In the genomic region with DNA sequence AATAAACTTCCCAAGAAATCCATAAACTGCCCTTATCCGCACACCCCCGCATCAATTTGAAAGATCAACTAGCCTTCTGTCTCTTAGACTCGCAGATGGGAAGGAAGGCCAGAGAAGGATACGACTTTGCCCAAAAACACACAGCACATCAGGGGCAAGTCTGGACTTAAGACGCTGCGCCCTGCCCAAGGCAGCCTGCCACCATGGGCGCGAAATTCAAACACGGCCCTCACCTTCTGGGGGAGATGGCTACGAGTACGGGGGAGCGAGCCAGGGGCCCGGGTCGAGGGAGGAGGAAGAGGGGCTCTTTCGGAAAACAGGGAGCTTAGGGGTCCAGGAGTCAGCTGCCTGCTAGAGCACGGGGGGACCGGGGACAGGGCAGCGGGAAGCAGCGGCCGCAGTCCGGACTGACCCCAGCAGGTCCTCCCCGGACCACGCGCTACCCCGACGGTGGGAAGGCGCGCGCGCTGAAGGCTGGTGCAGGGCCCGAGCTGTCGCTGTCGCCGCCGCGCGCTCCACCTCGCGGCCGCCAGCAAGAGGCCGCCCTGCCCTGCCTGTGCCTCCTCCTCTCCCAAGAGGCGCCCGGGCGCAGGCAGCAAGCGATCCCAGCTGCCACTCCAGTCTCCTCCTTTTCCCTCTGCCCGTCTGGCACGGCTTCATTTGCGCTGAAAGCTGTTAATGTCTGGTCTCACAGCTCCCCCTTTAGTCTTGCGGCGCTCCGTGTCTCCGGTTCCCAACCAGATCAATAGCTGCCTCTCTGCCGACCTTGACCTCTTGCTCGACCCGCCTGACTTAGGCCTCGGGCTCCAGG, we compare ENCODE assay signal across 8 mouse cellular contexts. TPM values are rescaled to one million over a fixed set of nuclear protein-coding genes. Genes with fewer than 3 reads are reported as not detected.
DNase-seq lines count a peak whose midpoint lies in the region; ATAC-seq lines count a peak whose summit lies in the region.

No protein-coding gene starts in this region.

- no peaks in the 10 kb centered on the region for H3K27me3 ChIP-seq in forebrain, embryonic 14.5 days (replicated peaks; ENCODE audit: control insufficient read depth, insufficient read depth, low read length)
- H3K27me3 ChIP-seq in hindbrain, embryonic 15.5 days: 0 out of 2 replicates have a peak, but pooled peaks cover 8% of the 10 kb centered on the region
- peaks cover 29% of the 10 kb centered on the region for H3K27me3 ChIP-seq in midbrain, embryonic 12.5 days
- H3K27me3 ChIP-seq in stomach, embryonic 16.5 days (ENCODE audit: control insufficient read depth, insufficient read depth, low read length): peaks cover 8% of the 10 kb centered on the region

- peak; percentile 69 for DNase-seq in adrenal gland, postnatal 25 days
- DNase-seq in forebrain, embryonic 14.5 days (ENCODE audit: low spot score): peak; percentile 96
- DNase-seq in left cerebral cortex, adult 9 months (ENCODE audit: low spot score in 2 of 2): peak; percentile 59 to 66

- no peaks in the 10 kb centered on the region for H3K36me3 ChIP-seq in forebrain, embryonic 14.5 days (ENCODE audit: control insufficient read depth, insufficient read depth, low read length)
- H3K36me3 ChIP-seq in hindbrain, embryonic 15.5 days: no peaks in the 10 kb centered on the region
- H3K36me3 ChIP-seq in midbrain, embryonic 12.5 days: no peaks in the 10 kb centered on the region
- no peaks in the 10 kb centered on the region for H3K36me3 ChIP-seq in stomach, embryonic 16.5 days (ENCODE audit: control insufficient read depth, insufficient read depth, low read length)

- 2% methylated on average over 53 of the region's 56 CpGs for WGBS in forebrain, embryonic 14.5 days
- WGBS in hindbrain, embryonic 15.5 days: under 1% methylated on average over 55 of the region's 56 CpGs
- under 1% methylated on average over 51 of the region's 56 CpGs for WGBS in midbrain, embryonic 12.5 days
- WGBS in stomach, embryonic 16.5 days: 1% methylated on average over 56 of the region's 56 CpGs

- H3K4me1 ChIP-seq in forebrain, embryonic 14.5 days (ENCODE audit: control insufficient read depth, insufficient read depth, low read length): peaks cover 16% of the 10 kb centered on the region
- peaks cover 34% of the 10 kb centered on the region for H3K4me1 ChIP-seq in hindbrain, embryonic 15.5 days (replicated peaks)
- H3K4me1 ChIP-seq in midbrain, embryonic 12.5 days: peaks cover 31% of the 10 kb centered on the region
- peaks cover 10% of the 10 kb centered on the region; the same call in 1 of the 2 replicates for H3K4me1 ChIP-seq in stomach, embryonic 16.5 days (ENCODE audit: control insufficient read depth, insufficient read depth, low read length)

- ATAC-seq in CD4-positive, CD25-positive, alpha-beta regulatory T cell, adult 4 months: peak; percentile 9
- ATAC-seq in forebrain, embryonic 14.5 days: peak; percentile 76
- ATAC-seq in hindbrain, embryonic 15.5 days (ENCODE audit: low FRiP score, low read depth): peak; percentile 80
- ATAC-seq in midbrain, embryonic 12.5 days (ENCODE audit: low FRiP score, low read depth): peak; percentile 76
- ATAC-seq in stomach, embryonic 16.5 days (ENCODE audit: insufficient read depth, low FRiP score): peak; percentile 78
- ATAC-seq in megakaryocyte, adult 5-6 weeks (ENCODE audit: poor library complexity, severe bottlenecking): no peak

- H3K27ac ChIP-seq in forebrain, embryonic 14.5 days (ENCODE audit: low read depth, low read length): peak overlapping the region; percentile 68
- H3K27ac ChIP-seq in hindbrain, embryonic 15.5 days (replicated peaks): no peak overlapping the region
- 0 out of 2 replicates have a peak overlapping the region, but pooled peaks have one; percentile 30 for H3K27ac ChIP-seq in midbrain, embryonic 12.5 days (replicated peaks)
- H3K27ac ChIP-seq in stomach, embryonic 16.5 days (ENCODE audit: low read length): peak overlapping the region; percentile 54; the same call in 1 of the 2 replicates

- H3K4me3 ChIP-seq in forebrain, embryonic 14.5 days (ENCODE audit: low read depth, low read length): peak overlapping the region; percentile 31
- H3K4me3 ChIP-seq in hindbrain, embryonic 15.5 days: peak overlapping the region; percentile 86
- H3K4me3 ChIP-seq in midbrain, embryonic 12.5 days: peak overlapping the region; percentile 37
- peak overlapping the region; percentile 75 for H3K4me3 ChIP-seq in stomach, embryonic 16.5 days (replicated peaks; ENCODE audit: low read length)

- H3K4me2 ChIP-seq in forebrain, embryonic 14.5 days (ENCODE audit: low read length): peak overlapping the region; percentile 65
- H3K4me2 ChIP-seq in hindbrain, embryonic 15.5 days: peak overlapping the region; percentile 98
- H3K4me2 ChIP-seq in midbrain, embryonic 12.5 days (replicated peaks): peak overlapping the region; percentile 70
- peak overlapping the region; percentile 93 for H3K4me2 ChIP-seq in stomach, embryonic 16.5 days (ENCODE audit: low read depth, low read length)

- H3K9me3 ChIP-seq in forebrain, embryonic 14.5 days (replicated peaks; ENCODE audit: control insufficient read depth, low read length): no peaks in the 10 kb centered on the region
- H3K9me3 ChIP-seq in hindbrain, embryonic 15.5 days: no peaks in the 10 kb centered on the region
- H3K9me3 ChIP-seq in midbrain, embryonic 12.5 days: no peaks in the 10 kb centered on the region
- H3K9me3 ChIP-seq in stomach, embryonic 16.5 days (replicated peaks; ENCODE audit: control insufficient read depth, low read length): no peaks in the 10 kb centered on the region

- peak overlapping the region; percentile 50 for H3K9ac ChIP-seq in forebrain, embryonic 14.5 days (ENCODE audit: low read length)
- H3K9ac ChIP-seq in hindbrain, embryonic 15.5 days: peak overlapping the region; percentile 40
- H3K9ac ChIP-seq in midbrain, embryonic 12.5 days (replicated peaks): peak overlapping the region; percentile 40
- peak overlapping the region; percentile 62 for H3K9ac ChIP-seq in stomach, embryonic 16.5 days (ENCODE audit: low read length)

RNA-seq across cellular contexts. Expression of a gene that starts 2.6 kb away (rescaled TPM):
- 10 to 100 TPM; 40.0 to 41.6 TPM for polyA plus RNA-seq in CD4-positive, CD25-positive, alpha-beta regulatory T cell, adult 4 months (2017; shearing (Covaris generic))
- 0.18 and 0.38 TPM in 2 replicates for total RNA-seq in adrenal gland, postnatal 25 days (2021)
- polyA plus RNA-seq in forebrain, embryonic 14.5 days (2014; fragmentation: Nextera tagmentation; extraction: Ambion mirVana): 76.7 and 86.5 TPM in 2 replicates
- polyA plus RNA-seq in hindbrain, embryonic 15.5 days (2015; fragmentation: Nextera tagmentation; extraction: Ambion mirVana): 20.5 and 24.4 TPM in 2 replicates
- 16.1 and 19.5 TPM in 2 replicates for polyA plus RNA-seq in midbrain, embryonic 12.5 days (2016; fragmentation: Nextera tagmentation; extraction: Ambion mirVana)
- 2.3 and 2.6 TPM in 2 replicates for polyA plus RNA-seq in stomach, embryonic 16.5 days (2015; fragmentation: Nextera tagmentation; extraction: Ambion mirVana)
- 0.38 and 0.39 TPM in 2 replicates for total RNA-seq in megakaryocyte, adult 5-6 weeks (2015)
- total RNA-seq in megakaryocyte, adult 5-6 weeks (2017): 0.28 and 0.33 TPM in 2 replicates

Comparison
In these comparisons a context has a peak if more than half of its experiments do, and no peak if none do; other contexts are left out.
1. H3K4me3 ChIP-seq: peak in every context shown above with its lines; median percentile 86 in hindbrain, embryonic 15.5 days; 75 in stomach, embryonic 16.5 days; 37 in midbrain, embryonic 12.5 days; 31 in forebrain, embryonic 14.5 days.